Mouse (Mus musculus) mature B cell (primary cell): ENCODE measurements around the gene Csnk1g2.

Source experiments
- in situ Hi-C: fragments of 300-500 bp; cut with MboI; formaldehyde crosslinking; loops from 2 replicates; pipeline ENCODE4 v1.14.3; 2019

The Csnk1g2 gene

GRCm38 (mm10) chr10:80622661-80623456, at the start of gene Csnk1g2:
Gene Csnk1g2, plus strand, starts transcription at chr10:80622838.
- in situ Hi-C loops: no loop called here

- in situ Hi-C loops: no loop called here
These were observed 48.7 kb upstream of the Csnk1g2 start for GRCm38 (mm10) chr10:80573944-80574343.

- in situ Hi-C loops: loop anchor here (5.0 kb wide), 1 partner anchor 107 kb away; no protein-coding TSS in a partner anchor
These were observed 47.7 kb upstream of the Csnk1g2 start for GRCm38 (mm10) chr10:80574896-80575295.

GRCm38 (mm10) chr10:80575925-80576324, 46.7 kb upstream of the Csnk1g2 start:
- in situ Hi-C loops: loop anchor here (5.0 kb wide), 1 partner anchor 106 kb away; no protein-coding TSS in a partner anchor

- in situ Hi-C loops: loop anchor here (5.0 kb wide), 1 partner anchor 106 kb away; no protein-coding TSS in a partner anchor
These were observed 46.1 kb upstream of the Csnk1g2 start for GRCm38 (mm10) chr10:80576351-80577194.

- in situ Hi-C loops: loop anchor here (5.0 kb wide), 1 partner anchor 105 kb away; no protein-coding TSS in a partner anchor
These were observed 45.2 kb upstream of the Csnk1g2 start, which contains the start of gene Klf16 for GRCm38 (mm10) chr10:80577195-80578130. Gene Klf16, minus strand, starts transcription at chr10:80577321.

GRCm38 (mm10) chr10:80578131-80578750, 44.4 kb upstream of the Csnk1g2 start:
- in situ Hi-C loops: loop anchor here (5.0 kb wide), 1 partner anchor 104 kb away; no protein-coding TSS in a partner anchor

GRCm38 (mm10) chr10:80578911-80579310, 43.7 kb upstream of the Csnk1g2 start:
- in situ Hi-C loops: loop anchor here (5.0 kb wide), 1 partner anchor 103 kb away; no protein-coding TSS in a partner anchor

- in situ Hi-C loops: loop anchor here (5.0 kb wide), 1 partner anchor 34 kb away; no protein-coding TSS in a partner anchor
These were observed 39.6 kb upstream of the Csnk1g2 start for GRCm38 (mm10) chr10:80583047-80583446.

- in situ Hi-C loops: loop anchor here (5.0 kb wide), 1 partner anchor 33 kb away; no protein-coding TSS in a partner anchor
These were observed 38.6 kb upstream of the Csnk1g2 start for GRCm38 (mm10) chr10:80584045-80584488.

- in situ Hi-C loops: loop anchor here (5.0 kb wide), 1 partner anchor 32 kb away; no protein-coding TSS in a partner anchor
These were observed 37.7 kb upstream of the Csnk1g2 start for GRCm38 (mm10) chr10:80584642-80585552.

GRCm38 (mm10) chr10:80585581-80585980, 37.1 kb upstream of the Csnk1g2 start:
- in situ Hi-C loops: no loop called here

GRCm38 (mm10) chr10:80586407-80587304, 36.0 kb upstream of the Csnk1g2 start:
- in situ Hi-C loops: no loop called here

GRCm38 (mm10) chr10:80587305-80587657, 35.4 kb upstream of the Csnk1g2 start:
- in situ Hi-C loops: no loop called here

GRCm38 (mm10) chr10:80589127-80589878, 33.3 kb upstream of the Csnk1g2 start:
- in situ Hi-C loops: no loop called here

- in situ Hi-C loops: no loop called here
These were observed 32.5 kb upstream of the Csnk1g2 start, which contains the start of gene Abhd17a for GRCm38 (mm10) chr10:80589879-80590854. Gene Abhd17a, minus strand, starts transcription at chr10:80590341.
